ENCODE assay signal across 19 mouse cellular contexts in genomic region chr9:96674301-96674700, GRCm38 (mm10).
"Had no signal": no experiment of that assay in that cellular context is flagged by ENCODE, and none has a peak within 500 bp of the region (broad histone marks: within the 10 kb centered on the region; RNA-seq: fewer than 3 reads in every experiment).

No protein-coding gene starts in this region.

- H3K27ac ChIP-seq: liver, embryonic 12.5 days; liver, embryonic 14.5 days; midbrain, embryonic 10.5 days; midbrain, embryonic 13.5 days; neural tube, embryonic 13.5 days; neural tube, embryonic 15.5 days had no signal

- ATAC-seq: liver, embryonic 12.5 days; midbrain, embryonic 13.5 days; midbrain, embryonic 16.5 days had no signal

- H3K36me3 ChIP-seq: liver, embryonic 12.5 days; midbrain, embryonic 10.5 days; midbrain, embryonic 13.5 days; neural tube, embryonic 13.5 days; neural tube, embryonic 15.5 days had no signal

- DNase-seq: lung, adult 18-20 months; lung, embryonic 14.5 days; lung, postnatal 10 days; lung, postnatal 4 days; retina, postnatal 1 day; right cerebral cortex, adult 18-20 months; right cerebral cortex, postnatal 14 days; right cerebral cortex, postnatal 4 days; spleen, adult 18-20 months; thymus, adult 18-20 months; thymus, postnatal 14 days had no signal

- H3K9me3 ChIP-seq: liver, embryonic 12.5 days; midbrain, embryonic 10.5 days; midbrain, embryonic 13.5 days; neural tube, embryonic 13.5 days; neural tube, embryonic 15.5 days had no signal

- H3K4me2 ChIP-seq: liver, embryonic 12.5 days; lung, embryonic 14.5 days; midbrain, embryonic 13.5 days; neural tube, embryonic 13.5 days; neural tube, embryonic 15.5 days had no signal

- H3K4me3 ChIP-seq: liver, embryonic 12.5 days; midbrain, embryonic 10.5 days; midbrain, embryonic 13.5 days; myocyte; neural tube, embryonic 13.5 days; neural tube, embryonic 15.5 days had no signal

- H3K9ac ChIP-seq: liver, embryonic 12.5 days; liver, embryonic 14.5 days; lung, embryonic 14.5 days; midbrain, embryonic 13.5 days; neural tube, embryonic 13.5 days; neural tube, embryonic 15.5 days had no signal

- H3K27me3 ChIP-seq: liver, embryonic 12.5 days; midbrain, embryonic 13.5 days; neural tube, embryonic 13.5 days; neural tube, embryonic 15.5 days had no signal
